Mouse (Mus musculus) midbrain, embryonic 16.5 days (tissue): ENCODE measurements around the gene Olfr313. TPM values are rescaled to one million over a fixed set of nuclear protein-coding genes. Genes with fewer than 3 reads are reported as not detected.
"Not testable (repeated sequence)": the region's sequence is repeated elsewhere in the genome, so short reads cannot be mapped to it uniquely, and the experiment has no call there.

Source experiments
- ATAC-seq: fragments of 200-750 bp; cut with Nextera tagmentation; 2 replicates; pipeline ENCODE4 v1.8.0; 2017; ENCODE audit warnings: moderate TSS enrichment
- H3K27ac ChIP-seq: fragments of 300-500 bp; sonication (generic); 2 replicates; pipeline ENCODE4 v1.5.1; 2014; ENCODE audit warnings: mild to moderate bottlenecking, low read length, mixed read lengths
- H3K27me3 ChIP-seq: fragments of 300-500 bp; sonication (generic); 2 replicates; pipeline ENCODE4 v1.6.1; 2014; ENCODE audit warnings: low read depth, low read length, mixed read lengths; ENCODE audit not compliant: control insufficient read depth, insufficient read depth
- H3K36me3 ChIP-seq: fragments of 300-500 bp; sonication (generic); 2 replicates; pipeline ENCODE4 v1.6.1; 2014; ENCODE audit warnings: mild to moderate bottlenecking, low read length, moderate library complexity, mixed read lengths; ENCODE audit not compliant: control insufficient read depth, insufficient read depth
- H3K4me1 ChIP-seq: fragments of 300-500 bp; sonication (generic); 2 replicates; pipeline ENCODE4 v1.6.1; 2014; ENCODE audit warnings: mild to moderate bottlenecking, low read length, mixed read lengths; ENCODE audit not compliant: control insufficient read depth, insufficient read depth
- H3K4me2 ChIP-seq: fragments of 300-500 bp; sonication (generic); 2 replicates; pipeline ENCODE4 v1.6.1; 2014; ENCODE audit warnings: mild to moderate bottlenecking, low read length, mixed read lengths
- H3K4me3 ChIP-seq: fragments of 300-500 bp; sonication (generic); 2 replicates; pipeline ENCODE4 v1.5.1; 2014; ENCODE audit warnings: low read depth, mild to moderate bottlenecking, low read length, moderate library complexity, mixed read lengths
- H3K9ac ChIP-seq: fragments of 300-500 bp; sonication (generic); 2 replicates; pipeline ENCODE4 v1.6.1; 2014; ENCODE audit warnings: low read depth, low read length, mixed read lengths
- H3K9me3 ChIP-seq: fragments of 300-500 bp; sonication (generic); replicated peaks from 2 replicates; pipeline ENCODE4 v1.6.1; 2014; ENCODE audit warnings: mild to moderate bottlenecking, low read length, mixed read lengths; ENCODE audit not compliant: control insufficient read depth, poor library complexity, severe bottlenecking
- WGBS: fragments of 180-500 bp; shearing (Covaris S2); extraction: QIAGEN DNeasy Blood & Tissue Kit; methylation state at CpG from one replicate; pipeline ENCODE4 v1.1.7; 2014; 5-methylcytosine and 5-hydroxymethylcytosine counted together
- polyA plus RNA-seq: library from polyadenylated mRNA; unstranded; fragments of >200 nt; fragmentation: Nextera tagmentation; extraction: Ambion mirVana; gene quantifications from 2 replicates; pipeline ENCODE4 v1.2.1, GENCODE M21; 2015

Gene Olfr313
- polyA plus RNA-seq, 1 experiment from 2014 or later, result not detected

- ATAC-seq, result no peak
- no peak overlapping the region for H3K4me2 ChIP-seq
- WGBS, result 90% methylated on average over 2 of the region's 2 CpGs
- no peak overlapping the region for H3K4me3 ChIP-seq
- no peaks in the 10 kb centered on the region for H3K4me1 ChIP-seq
- H3K9me3 ChIP-seq, result no peaks in the 10 kb centered on the region
- H3K27me3 ChIP-seq, result no peaks in the 10 kb centered on the region
- no peak overlapping the region for H3K27ac ChIP-seq
- H3K36me3 ChIP-seq, result no peaks in the 10 kb centered on the region
- no peak overlapping the region for H3K9ac ChIP-seq
Observed at GRCm38 (mm10) chr11:58795856-58796255, 18.9 kb upstream of the Olfr313 start.

GRCm38 (mm10) chr11:58796850-58797249, 17.9 kb upstream of the Olfr313 start:
- no peak overlapping the region for H3K9ac ChIP-seq
- H3K27ac ChIP-seq, result no peak overlapping the region
- ATAC-seq, result no peak
- no peaks in the 10 kb centered on the region for H3K27me3 ChIP-seq
- H3K4me3 ChIP-seq, result no peak overlapping the region
- H3K4me1 ChIP-seq, result peaks cover 9% of the 10 kb centered on the region
- no peak overlapping the region for H3K4me2 ChIP-seq
- no peaks in the 10 kb centered on the region for H3K36me3 ChIP-seq
- no peaks in the 10 kb centered on the region for H3K9me3 ChIP-seq
- 66% methylated on average over 7 of the region's 7 CpGs for WGBS

- H3K27ac ChIP-seq, result no peak overlapping the region
- H3K4me1 ChIP-seq, result peaks cover 13% of the 10 kb centered on the region
- no peak overlapping the region for H3K9ac ChIP-seq
- H3K27me3 ChIP-seq, result no peaks in the 10 kb centered on the region
- no peaks in the 10 kb centered on the region for H3K36me3 ChIP-seq
- ATAC-seq, result no peak
- 88% methylated on average over 5 of the region's 5 CpGs for WGBS
- H3K9me3 ChIP-seq, result no peaks in the 10 kb centered on the region
- no peak overlapping the region for H3K4me2 ChIP-seq
- no peak overlapping the region for H3K4me3 ChIP-seq
Observed at GRCm38 (mm10) chr11:58799747-58800146, 15.1 kb upstream of the Olfr313 start.

- 19% methylated on average over 14 of the region's 14 CpGs for WGBS
- Histone ChIP-seq H3K4me2 (peak within 1 kb of the TSS; percentile 42), H3K27me3 (no peaks in the 10 kb centered on the region), H3K9me3 (no peaks in the 10 kb centered on the region), H3K4me3 (peak within 1 kb of the TSS; percentile 16; the same call in 1 of the 2 replicates), H3K36me3 (no peaks in the 10 kb centered on the region), H3K9ac (peak within 1 kb of the TSS; percentile 23; the same call in 1 of the 2 replicates), H3K4me1 (peaks cover 13% of the 10 kb centered on the region), H3K27ac (peak within 1 kb of the TSS; percentile 9; the same call in 1 of the 2 replicates)
- peak; percentile 89 for ATAC-seq
Observed at GRCm38 (mm10) chr11:58801558-58802228, 13.1 kb upstream of the Olfr313 start, which contains the start of gene Fam183b. TSS of gene Fam183b (minus strand) at chr11:58801960.

- Histone ChIP-seq H3K9me3 (no peaks in the 10 kb centered on the region), H3K27ac (no peak overlapping the region), H3K4me2 (no peak overlapping the region), H3K36me3 (no peaks in the 10 kb centered on the region), H3K27me3 (no peaks in the 10 kb centered on the region), H3K4me3 (no peak overlapping the region), H3K9ac (no peak overlapping the region), H3K4me1 (peaks cover 13% of the 10 kb centered on the region)
- 82% methylated on average over 4 of the region's 4 CpGs for WGBS
- no peak for ATAC-seq
Observed at GRCm38 (mm10) chr11:58803871-58804270, 10.9 kb upstream of the Olfr313 start.

- WGBS, result 85% methylated on average over 2 of the region's 2 CpGs
- no peak overlapping the region for H3K9ac ChIP-seq
Observed at GRCm38 (mm10) chr11:58804393-58804792, 10.4 kb upstream of the Olfr313 start.

GRCm38 (mm10) chr11:58812001-58812400, 2.8 kb upstream of the Olfr313 start:
- 0% methylated on average over 1 of the region's 1 CpGs for WGBS
- H3K4me2 ChIP-seq, result no peak overlapping the region
- no peak overlapping the region for H3K27ac ChIP-seq
- no peaks in the 10 kb centered on the region for H3K9me3 ChIP-seq
- no peaks in the 10 kb centered on the region for H3K4me1 ChIP-seq
- no peaks in the 10 kb centered on the region for H3K36me3 ChIP-seq
- H3K4me3 ChIP-seq, result no peak overlapping the region
- no peaks in the 10 kb centered on the region for H3K27me3 ChIP-seq
- H3K9ac ChIP-seq, result no peak overlapping the region
- ATAC-seq, result no peak

More at GRCm38 (mm10) chr11:58804393-58804792, 10.4 kb upstream of the Olfr313 start:
- Histone ChIP-seq H3K27me3 (no peaks in the 10 kb centered on the region), H3K27ac (no peak overlapping the region), H3K4me3 (no peak overlapping the region), H3K4me2 (no peak overlapping the region), H3K36me3 (no peaks in the 10 kb centered on the region), H3K9me3 (no peaks in the 10 kb centered on the region), H3K4me1 (peaks cover 13% of the 10 kb centered on the region)
- no peak for ATAC-seq

- no peaks in the 10 kb centered on the region for H3K36me3 ChIP-seq
- 81% methylated on average over 1 of the region's 1 CpGs for WGBS
Observed at GRCm38 (mm10) chr11:58815676-58816075, 876 bp downstream of the Olfr313 start.

GRCm38 (mm10) chr11:58828937-58829336, 14.1 kb downstream of the Olfr313 start, which contains the start of gene Olfr312:
TSS of gene Olfr312 (plus strand) at chr11:58829237.
- not testable (repeated sequence) for H3K4me3 ChIP-seq, H3K27me3 ChIP-seq

More at GRCm38 (mm10) chr11:58815676-58816075, 876 bp downstream of the Olfr313 start:
- no peaks in the 10 kb centered on the region for H3K4me1 ChIP-seq
- no peak overlapping the region for H3K4me2 ChIP-seq
- no peak for ATAC-seq
- H3K27ac ChIP-seq, result no peak overlapping the region
- no peak overlapping the region for H3K9ac ChIP-seq
- no peaks in the 10 kb centered on the region for H3K27me3 ChIP-seq
- H3K9me3 ChIP-seq, result no peaks in the 10 kb centered on the region
- H3K4me3 ChIP-seq, result no peak overlapping the region

More at GRCm38 (mm10) chr11:58828937-58829336, 14.1 kb downstream of the Olfr313 start, which contains the start of gene Olfr312:
- not testable (repeated sequence) for ATAC-seq, H3K4me1 ChIP-seq, H3K9ac ChIP-seq, H3K4me2 ChIP-seq, H3K27ac ChIP-seq, H3K9me3 ChIP-seq, H3K36me3 ChIP-seq
